Mouse (Mus musculus): ENCODE data around the gene Ncor2. TPM values are rescaled to one million over a fixed set of nuclear protein-coding genes. Genes with fewer than 3 reads are reported as not detected.

Ncor2 gene
- polyA plus RNA-seq, 1 experiment from 2014 or later, result 19.9 TPM

- H3K9ac ChIP-seq (ENCODE audit: low read depth, low read length), result no peak overlapping the region
- H3K27ac ChIP-seq (ENCODE audit: low read length), result peak overlapping the region; percentile 46; the same call in 1 of the 2 replicates
- H3K36me3 ChIP-seq (ENCODE audit: control insufficient read depth, insufficient read depth, low read length), result peaks cover 20% of the 10 kb centered on the region
- no peaks in the 10 kb centered on the region for H3K9me3 ChIP-seq (replicated peaks; ENCODE audit: control insufficient read depth, low read length, poor library complexity, severe bottlenecking)
- no peak for ATAC-seq
- no peaks in the 10 kb centered on the region for H3K27me3 ChIP-seq (ENCODE audit: control insufficient read depth, insufficient read depth, low read depth, low read length)
- H3K4me1 ChIP-seq (ENCODE audit: control insufficient read depth, insufficient read depth, low read length), result peaks cover 3% of the 10 kb centered on the region; the same call in 1 of the 2 replicates
- 8% methylated on average over 5 of the region's 5 CpGs for WGBS
- no peak overlapping the region for H3K4me3 ChIP-seq (ENCODE audit: low read depth, low read length)
- no peak overlapping the region for H3K4me2 ChIP-seq (ENCODE audit: low read length)
Observed at GRCm38 (mm10) chr5:125045202-125045601, 133.8 kb downstream of the Ncor2 start.

- no peak overlapping the region for H3K27ac ChIP-seq (ENCODE audit: low read length)
- no peak overlapping the region for H3K9ac ChIP-seq (ENCODE audit: low read depth, low read length)
- H3K27me3 ChIP-seq (ENCODE audit: control insufficient read depth, insufficient read depth, low read depth, low read length), result no peaks in the 10 kb centered on the region
- no peak for ATAC-seq
- no peak overlapping the region for H3K4me3 ChIP-seq (ENCODE audit: low read depth, low read length)
- H3K4me1 ChIP-seq (ENCODE audit: control insufficient read depth, insufficient read depth, low read length), result peaks cover 3% of the 10 kb centered on the region; the same call in 1 of the 2 replicates
- H3K9me3 ChIP-seq (replicated peaks; ENCODE audit: control insufficient read depth, low read length, poor library complexity, severe bottlenecking), result no peaks in the 10 kb centered on the region
- H3K36me3 ChIP-seq (ENCODE audit: control insufficient read depth, insufficient read depth, low read length), result peaks cover 17% of the 10 kb centered on the region
- no peak overlapping the region for H3K4me2 ChIP-seq (ENCODE audit: low read length)
- WGBS, result 86% methylated on average over 6 of the region's 6 CpGs
Observed at GRCm38 (mm10) chr5:125043448-125043847, 135.6 kb downstream of the Ncor2 start.

DNA sequence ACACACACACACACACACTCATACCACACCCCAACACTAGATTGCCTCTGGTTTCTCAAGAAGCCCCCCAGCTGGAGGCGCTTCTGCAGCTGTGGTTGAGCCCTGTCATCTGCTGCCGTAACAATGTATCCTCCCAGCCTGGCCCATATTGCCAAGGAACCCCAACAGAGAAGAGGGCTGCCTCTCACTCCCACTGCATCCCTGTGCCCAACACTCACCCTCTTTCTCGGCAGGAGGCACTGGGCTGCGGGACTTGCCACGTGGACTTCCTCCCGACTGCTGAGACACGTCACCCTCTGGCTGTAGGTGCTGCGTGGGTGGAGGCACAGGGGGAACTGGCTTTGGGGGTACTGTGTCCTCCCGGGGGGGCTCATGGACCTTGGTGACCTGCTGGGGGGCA lies 137.4 kb downstream of the Ncor2 start:
- no peak overlapping the region for H3K4me3 ChIP-seq (ENCODE audit: low read depth, low read length)
- peaks cover 3% of the 10 kb centered on the region; the same call in 1 of the 2 replicates for H3K4me1 ChIP-seq (ENCODE audit: control insufficient read depth, insufficient read depth, low read length)
- no peak overlapping the region for H3K4me2 ChIP-seq (ENCODE audit: low read length)
- H3K9ac ChIP-seq (ENCODE audit: low read depth, low read length), result no peak overlapping the region
- no peak for ATAC-seq
- no peaks in the 10 kb centered on the region for H3K9me3 ChIP-seq (replicated peaks; ENCODE audit: control insufficient read depth, low read length, poor library complexity, severe bottlenecking)
- H3K27me3 ChIP-seq (ENCODE audit: control insufficient read depth, insufficient read depth, low read depth, low read length), result no peaks in the 10 kb centered on the region
- H3K36me3 ChIP-seq (ENCODE audit: control insufficient read depth, insufficient read depth, low read length), result peaks cover 10% of the 10 kb centered on the region; the same call in 1 of the 2 replicates
- WGBS, result 91% methylated on average over 9 of the region's 9 CpGs
- H3K27ac ChIP-seq (ENCODE audit: low read length), result no peak overlapping the region

GRCm38 (mm10) chr5:125040128-125040584 lies 138.9 kb downstream of the Ncor2 start:
- H3K27ac ChIP-seq (ENCODE audit: low read length), result no peak overlapping the region
- ATAC-seq, result no peak

DNA sequence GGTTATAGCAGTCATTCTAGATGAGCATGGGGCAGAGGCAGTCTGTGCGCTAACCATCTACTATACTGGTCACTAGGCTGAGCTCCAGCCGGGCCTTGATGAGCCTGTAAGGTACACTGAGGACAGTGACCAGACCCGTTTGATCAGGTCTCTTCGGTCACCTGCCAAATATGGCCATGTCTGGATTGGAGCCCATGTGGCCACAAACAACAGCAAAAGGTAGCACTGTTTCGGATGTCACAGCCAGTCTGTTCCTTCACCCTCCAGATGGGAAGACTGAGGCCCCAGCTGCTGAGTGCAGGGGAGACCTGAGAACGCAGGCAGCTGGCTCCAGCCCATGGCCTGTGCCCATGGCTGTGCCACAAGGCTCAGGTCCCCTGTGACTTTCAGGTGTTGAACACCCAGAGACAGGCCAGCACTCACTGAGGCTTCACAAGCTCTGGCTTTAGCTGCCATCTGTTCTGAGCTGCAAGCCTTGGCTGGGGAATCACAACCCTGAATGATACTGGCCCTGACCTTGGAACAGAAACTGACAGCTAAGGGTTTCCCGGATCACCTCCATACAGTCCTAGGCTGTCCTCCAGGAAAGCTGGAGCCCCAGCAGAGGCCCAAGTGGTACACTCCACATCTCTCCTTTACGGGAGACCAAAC lies 139.5 kb downstream of the Ncor2 start:
- no peak overlapping the region for H3K4me3 ChIP-seq (ENCODE audit: low read depth, low read length)
- no peak overlapping the region for H3K9ac ChIP-seq (ENCODE audit: low read depth, low read length)
- no peak overlapping the region; the same call in 1 of the 2 replicates for H3K27ac ChIP-seq (ENCODE audit: low read length)
- no peak for ATAC-seq
- H3K9me3 ChIP-seq (replicated peaks; ENCODE audit: control insufficient read depth, low read length, poor library complexity, severe bottlenecking), result no peaks in the 10 kb centered on the region
- no peak overlapping the region for H3K4me2 ChIP-seq (ENCODE audit: low read length)
- no peaks in the 10 kb centered on the region for H3K4me1 ChIP-seq (ENCODE audit: control insufficient read depth, insufficient read depth, low read length)
- 93% methylated on average over 8 of the region's 8 CpGs for WGBS
- no peaks in the 10 kb centered on the region for H3K27me3 ChIP-seq (ENCODE audit: control insufficient read depth, insufficient read depth, low read depth, low read length)
- peaks cover 19% of the 10 kb centered on the region; the same call in 1 of the 2 replicates for H3K36me3 ChIP-seq (ENCODE audit: control insufficient read depth, insufficient read depth, low read length)

More at GRCm38 (mm10) chr5:125040128-125040584, 138.9 kb downstream of the Ncor2 start:
- no peak overlapping the region for H3K9ac ChIP-seq (ENCODE audit: low read depth, low read length)
- no peaks in the 10 kb centered on the region for H3K27me3 ChIP-seq (ENCODE audit: control insufficient read depth, insufficient read depth, low read depth, low read length)
- H3K9me3 ChIP-seq (replicated peaks; ENCODE audit: control insufficient read depth, low read length, poor library complexity, severe bottlenecking), result no peaks in the 10 kb centered on the region
- H3K36me3 ChIP-seq (ENCODE audit: control insufficient read depth, insufficient read depth, low read length), result peaks cover 19% of the 10 kb centered on the region; the same call in 1 of the 2 replicates
- H3K4me3 ChIP-seq (ENCODE audit: low read depth, low read length), result no peak overlapping the region
- 51% methylated on average over 5 of the region's 5 CpGs for WGBS
- no peaks in the 10 kb centered on the region for H3K4me1 ChIP-seq (ENCODE audit: control insufficient read depth, insufficient read depth, low read length)
- no peak overlapping the region for H3K4me2 ChIP-seq (ENCODE audit: low read length)

- H3K4me3 ChIP-seq (ENCODE audit: low read depth, low read length), result no peak overlapping the region
- no peak overlapping the region for H3K27ac ChIP-seq (ENCODE audit: low read length)
- H3K9me3 ChIP-seq (replicated peaks; ENCODE audit: control insufficient read depth, low read length, poor library complexity, severe bottlenecking), result no peaks in the 10 kb centered on the region
- H3K36me3 ChIP-seq (ENCODE audit: control insufficient read depth, insufficient read depth, low read length), result peaks cover 39% of the 10 kb centered on the region
- no peak overlapping the region for H3K4me2 ChIP-seq (ENCODE audit: low read length)
- no peak overlapping the region for H3K9ac ChIP-seq (ENCODE audit: low read depth, low read length)
- no peaks in the 10 kb centered on the region for H3K27me3 ChIP-seq (ENCODE audit: control insufficient read depth, insufficient read depth, low read depth, low read length)
- no peak for ATAC-seq
- WGBS, result 89% methylated on average over 8 of the region's 8 CpGs
- H3K4me1 ChIP-seq (ENCODE audit: control insufficient read depth, insufficient read depth, low read length), result no peaks in the 10 kb centered on the region
Observed at GRCm38 (mm10) chr5:125036483-125036882, 142.5 kb downstream of the Ncor2 start.

GRCm38 (mm10) chr5:125028911-125029310 lies 150.1 kb downstream of the Ncor2 start:
- Histone ChIP-seq H3K4me1 (ENCODE audit: control insufficient read depth, insufficient read depth, low read length) (no peaks in the 10 kb centered on the region), H3K36me3 (ENCODE audit: control insufficient read depth, insufficient read depth, low read length) (peaks cover 73% of the 10 kb centered on the region), H3K9ac (ENCODE audit: low read depth, low read length) (no peak overlapping the region), H3K4me3 (ENCODE audit: low read depth, low read length) (no peak overlapping the region), H3K27ac (ENCODE audit: low read length) (no peak overlapping the region), H3K27me3 (ENCODE audit: control insufficient read depth, insufficient read depth, low read depth, low read length) (no peaks in the 10 kb centered on the region), H3K4me2 (ENCODE audit: low read length) (no peak overlapping the region), H3K9me3 (replicated peaks; ENCODE audit: control insufficient read depth, low read length, poor library complexity, severe bottlenecking) (no peaks in the 10 kb centered on the region)
- WGBS, result 98% methylated on average over 20 of the region's 20 CpGs
- 0 out of 2 replicates have a peak, but pooled peaks have one; percentile 18 for ATAC-seq

DNA sequence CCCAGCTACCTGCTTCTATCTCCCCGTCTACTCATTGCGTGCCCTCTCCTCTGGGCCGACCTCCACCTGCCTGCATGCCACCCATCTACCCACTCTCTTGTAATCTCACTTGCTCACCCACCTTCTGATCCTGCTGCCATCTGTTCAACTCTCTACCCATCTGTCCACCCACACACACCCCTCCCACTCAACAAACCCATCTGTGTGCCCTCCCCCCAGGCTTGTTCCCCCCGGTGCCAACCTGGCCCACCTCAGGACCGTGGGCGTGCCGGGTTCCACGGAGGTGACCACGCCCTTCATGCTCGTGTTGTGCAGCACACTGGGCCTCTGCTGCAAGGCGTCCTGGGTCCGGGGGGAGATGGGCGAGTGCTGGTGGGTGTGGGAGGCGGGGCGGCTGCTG lies 150.6 kb downstream of the Ncor2 start:
- Histone ChIP-seq H3K4me3 (ENCODE audit: low read depth, low read length) (no peak overlapping the region), H3K9me3 (replicated peaks; ENCODE audit: control insufficient read depth, low read length, poor library complexity, severe bottlenecking) (no peaks in the 10 kb centered on the region), H3K4me2 (ENCODE audit: low read length) (no peak overlapping the region), H3K27me3 (ENCODE audit: control insufficient read depth, insufficient read depth, low read depth, low read length) (no peaks in the 10 kb centered on the region), H3K9ac (ENCODE audit: low read depth, low read length) (no peak overlapping the region), H3K36me3 (ENCODE audit: control insufficient read depth, insufficient read depth, low read length) (peaks cover 70% of the 10 kb centered on the region), H3K27ac (ENCODE audit: low read length) (no peak overlapping the region), H3K4me1 (ENCODE audit: control insufficient read depth, insufficient read depth, low read length) (no peaks in the 10 kb centered on the region)
- no peak for ATAC-seq
- WGBS, result 91% methylated on average over 14 of the region's 15 CpGs

DNA sequence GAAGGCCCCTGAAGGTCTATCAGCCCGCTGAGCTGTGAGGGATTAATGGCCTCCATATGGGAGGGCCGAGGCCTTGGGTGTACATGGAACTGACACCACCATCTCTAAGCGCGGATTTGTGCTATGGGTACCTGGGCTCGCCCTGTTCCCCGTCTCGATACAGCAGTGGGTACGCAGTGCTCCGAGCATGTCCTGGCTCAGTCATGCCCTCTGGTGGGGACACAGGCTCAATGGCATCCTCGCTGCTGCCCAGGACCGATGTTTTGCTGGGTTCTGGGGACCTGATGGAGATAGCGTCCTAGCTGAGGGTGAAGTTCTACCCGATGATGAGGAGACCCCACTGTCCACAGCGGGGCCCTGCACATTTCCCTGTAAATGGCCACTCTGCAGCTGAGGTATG lies 155.0 kb downstream of the Ncor2 start:
- Histone ChIP-seq H3K4me1 (ENCODE audit: control insufficient read depth, insufficient read depth, low read length) (no peaks in the 10 kb centered on the region), H3K9ac (ENCODE audit: low read depth, low read length) (no peak overlapping the region), H3K27ac (ENCODE audit: low read length) (no peak overlapping the region), H3K27me3 (ENCODE audit: control insufficient read depth, insufficient read depth, low read depth, low read length) (no peaks in the 10 kb centered on the region), H3K9me3 (replicated peaks; ENCODE audit: control insufficient read depth, low read length, poor library complexity, severe bottlenecking) (no peaks in the 10 kb centered on the region), H3K4me3 (ENCODE audit: low read depth, low read length) (no peak overlapping the region), H3K36me3 (ENCODE audit: control insufficient read depth, insufficient read depth, low read length) (peaks cover 50% of the 10 kb centered on the region), H3K4me2 (ENCODE audit: low read length) (no peak overlapping the region)
- 80% methylated on average over 14 of the region's 14 CpGs for WGBS
- ATAC-seq, result no peak
